Mouse (Mus musculus) cerebellum, postnatal 14 days (tissue): Measurements from ENCODE around the gene Tmem184b.
A peak's percentile ranks its signal among the peaks of the same experiment; 100 is the strongest.

Experiments used
- DNase-seq, 2 experiments: peaks; one replicate each; pipeline ENCODE4 v3.0.0; 2021; ENCODE audit warnings: mixed read lengths in 2 of 2

Gene Tmem184b

GRCm38 (mm10) chr15:79333409-79333808 is 70.0 kb downstream of the Tmem184b start:
- no peak for DNase-seq

- no peak for DNase-seq
Observed at GRCm38 (mm10) chr15:79330521-79330920, 72.8 kb downstream of the Tmem184b start.

- no peak for DNase-seq
Observed at GRCm38 (mm10) chr15:79329979-79330363, 73.4 kb downstream of the Tmem184b start.

GRCm38 (mm10) chr15:79329346-79329978 is 73.9 kb downstream of the Tmem184b start:
- no peak for DNase-seq

GRCm38 (mm10) chr15:79328939-79329275 is 74.5 kb downstream of the Tmem184b start:
- no peak for DNase-seq

- DNase-seq, result peak; percentile 99
Observed at GRCm38 (mm10) chr15:79328058-79328938, 75.1 kb downstream of the Tmem184b start, which contains the start of gene Pla2g6. Gene Pla2g6, minus strand, starts transcription at chr15:79328390.

- peak; percentile 57 to 64 for DNase-seq
Observed at GRCm38 (mm10) chr15:79326971-79327961, 76.1 kb downstream of the Tmem184b start.

- DNase-seq, result no peak
Observed at GRCm38 (mm10) chr15:79326264-79326663, 77.1 kb downstream of the Tmem184b start.

- no peak for DNase-seq
Observed at GRCm38 (mm10) chr15:79325742-79326141, 77.6 kb downstream of the Tmem184b start.

GRCm38 (mm10) chr15:79324373-79324772 is 79.0 kb downstream of the Tmem184b start:
- no peak for DNase-seq

- DNase-seq, result no peak
Observed at GRCm38 (mm10) chr15:79323791-79324155, 79.6 kb downstream of the Tmem184b start.

GRCm38 (mm10) chr15:79322991-79323790 is 80.2 kb downstream of the Tmem184b start:
- peak; percentile 36 to 60 for DNase-seq

GRCm38 (mm10) chr15:79322281-79322990 is 80.9 kb downstream of the Tmem184b start:
- no peak for DNase-seq

- DNase-seq, result no peak
Observed at GRCm38 (mm10) chr15:79321733-79322190, 81.6 kb downstream of the Tmem184b start.

GRCm38 (mm10) chr15:79313848-79314369 is 89.5 kb downstream of the Tmem184b start:
- DNase-seq, result no peak
